Mouse (Mus musculus): Measurements from ENCODE around the gene Oas2.

Gene Oas2

GRCm38 (mm10) chr5:120732740-120733139 is 16.9 kb downstream of the Oas2 start:
- no peak for DNase-seq (ENCODE audit: low read depth, low spot score)

GRCm38 (mm10) chr5:120729319-120729718 is 20.3 kb downstream of the Oas2 start:
- no peak for DNase-seq (ENCODE audit: low read depth, low spot score)

- DNase-seq (ENCODE audit: low read depth, low spot score): no peak
These were observed 23.7 kb downstream of the Oas2 start for GRCm38 (mm10) chr5:120725811-120726455.

- no peak for DNase-seq (ENCODE audit: low read depth, low spot score)
These were observed 28.6 kb downstream of the Oas2 start for GRCm38 (mm10) chr5:120721005-120721404.

GRCm38 (mm10) chr5:120718600-120719378 is 30.9 kb downstream of the Oas2 start:
- DNase-seq (ENCODE audit: low read depth, low spot score): no peak

DNA sequence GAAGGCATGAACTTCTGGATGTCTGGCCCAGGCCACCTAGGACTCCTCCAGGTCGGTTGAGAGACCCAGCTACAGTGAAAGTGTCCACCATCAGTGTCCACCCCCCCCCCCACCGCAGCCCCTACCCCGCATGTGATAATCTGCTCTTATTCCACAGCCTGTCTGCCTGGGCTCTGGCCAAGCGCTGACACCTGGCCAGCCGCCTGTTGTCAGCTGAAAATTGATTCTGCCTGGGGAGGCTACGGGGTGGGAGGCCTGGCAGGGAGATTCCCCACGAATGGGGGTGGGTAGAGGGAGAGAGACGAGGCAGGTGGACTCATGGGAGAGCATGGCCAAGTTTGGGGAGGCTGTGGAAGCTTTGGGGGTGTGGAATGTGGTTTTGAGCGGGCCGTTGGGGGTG is 32.5 kb downstream of the Oas2 start:
- no peak for DNase-seq (ENCODE audit: low read depth, low spot score)

GRCm38 (mm10) chr5:120714314-120714713 is 35.3 kb downstream of the Oas2 start:
- DNase-seq (ENCODE audit: low read depth, low spot score): peak; percentile 65

DNA sequence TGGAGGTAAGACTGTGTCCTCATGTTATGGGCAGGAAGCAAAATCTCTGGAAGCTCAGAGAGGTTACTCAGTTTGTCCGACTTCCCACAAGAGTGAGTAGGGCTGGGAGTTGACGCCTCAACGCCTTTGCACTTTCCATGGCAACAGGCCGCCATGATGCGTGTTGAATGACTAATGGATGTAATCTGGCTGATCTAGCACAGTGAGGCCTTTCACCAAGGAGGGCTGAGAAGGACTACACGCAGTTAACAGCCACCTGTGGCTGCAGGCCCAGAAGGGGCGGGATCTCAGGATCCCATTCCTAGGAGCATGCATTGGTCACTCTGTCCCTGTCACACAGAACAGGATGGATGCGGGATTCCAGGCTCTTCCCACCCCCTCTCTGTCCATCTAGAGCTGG is 36.9 kb downstream of the Oas2 start:
- no peak for DNase-seq (ENCODE audit: low read depth, low spot score)

- no peak for DNase-seq (ENCODE audit: low read depth, low spot score)
These were observed 37.8 kb downstream of the Oas2 start, which contains the start of gene Dtx1 for GRCm38 (mm10) chr5:120711827-120712226. Gene Dtx1 (minus strand): TSS chr5:120711927.

- DNase-seq (ENCODE audit: low read depth, low spot score): no peak
These were observed 38.2 kb downstream of the Oas2 start for GRCm38 (mm10) chr5:120711416-120711815.

GRCm38 (mm10) chr5:120710826-120711248 is 38.8 kb downstream of the Oas2 start:
- DNase-seq (ENCODE audit: low read depth, low spot score): no peak

DNA sequence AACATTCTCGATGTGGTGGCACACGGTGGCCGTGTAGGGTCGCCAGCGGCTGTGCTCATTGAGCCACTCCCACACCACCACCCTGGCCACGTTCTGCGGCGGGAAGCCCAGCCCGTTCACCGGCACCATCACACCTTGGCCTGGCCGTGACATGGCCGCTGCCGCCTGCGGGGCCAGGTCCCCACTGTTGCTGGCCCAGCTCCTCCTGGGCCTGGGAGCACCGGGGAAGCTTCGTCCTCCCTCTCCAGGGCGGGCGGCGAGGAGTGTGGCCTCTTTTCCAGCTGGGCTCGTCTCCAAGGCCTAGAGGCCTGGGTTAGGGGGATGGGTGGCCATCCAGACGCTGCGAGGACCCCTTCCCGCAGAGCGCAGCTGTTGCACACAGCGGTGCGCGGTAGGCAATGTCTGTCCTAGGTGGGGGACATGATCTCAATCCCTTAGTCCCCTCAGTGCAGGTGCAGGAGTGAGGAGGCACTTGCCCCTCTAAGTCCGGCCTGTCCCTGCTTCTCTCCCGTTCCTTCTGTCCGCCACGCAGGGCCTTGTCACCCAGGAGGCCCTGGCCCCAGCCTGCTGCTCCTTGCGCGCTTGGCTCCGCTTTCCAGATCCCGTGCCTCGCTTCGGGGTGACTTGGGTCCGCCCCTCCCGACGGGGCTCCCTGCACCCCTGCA is 39.4 kb downstream of the Oas2 start:
- no peak for DNase-seq (ENCODE audit: low read depth, low spot score)

DNA sequence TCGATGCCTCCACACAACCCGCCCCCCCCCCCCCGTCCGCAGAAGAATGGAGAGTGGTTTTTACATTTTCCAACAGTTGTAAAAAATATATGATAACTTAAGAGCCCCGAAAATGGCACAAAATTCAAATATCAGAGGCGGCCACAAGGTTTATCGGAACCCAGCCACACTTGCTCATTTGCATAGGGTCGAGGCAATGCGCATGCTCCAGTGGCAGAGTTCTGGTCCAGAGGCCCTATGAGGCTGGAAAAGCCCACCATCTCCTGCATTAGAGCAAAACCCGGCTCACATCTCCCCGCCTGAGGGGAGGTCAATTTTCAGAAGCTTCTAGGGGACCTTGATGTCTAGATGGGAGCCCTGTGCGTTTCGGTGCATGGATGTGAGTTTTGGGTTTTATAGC is 42.7 kb downstream of the Oas2 start:
- DNase-seq (ENCODE audit: low read depth, low spot score): no peak

DNA sequence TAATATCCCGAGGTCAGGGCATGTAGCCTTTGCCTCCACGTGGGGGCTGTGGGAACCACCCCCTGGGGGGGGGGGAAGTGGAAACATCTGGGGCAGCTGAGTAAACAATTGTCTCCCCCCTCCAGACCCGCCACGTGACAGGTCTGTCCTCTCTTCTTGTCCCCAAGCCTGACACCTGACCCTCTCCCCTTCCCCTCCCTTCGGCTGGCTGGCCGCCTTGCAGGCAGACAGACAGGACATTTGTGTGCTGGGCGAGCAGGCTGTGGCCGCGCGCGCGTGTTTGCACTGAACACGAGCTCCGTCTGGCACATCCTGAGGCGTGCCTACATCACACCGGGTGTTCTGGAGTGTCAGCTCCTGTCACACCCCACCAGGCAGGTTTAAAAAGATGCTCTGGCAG is 43.1 kb downstream of the Oas2 start:
- DNase-seq (ENCODE audit: low read depth, low spot score): no peak

DNA sequence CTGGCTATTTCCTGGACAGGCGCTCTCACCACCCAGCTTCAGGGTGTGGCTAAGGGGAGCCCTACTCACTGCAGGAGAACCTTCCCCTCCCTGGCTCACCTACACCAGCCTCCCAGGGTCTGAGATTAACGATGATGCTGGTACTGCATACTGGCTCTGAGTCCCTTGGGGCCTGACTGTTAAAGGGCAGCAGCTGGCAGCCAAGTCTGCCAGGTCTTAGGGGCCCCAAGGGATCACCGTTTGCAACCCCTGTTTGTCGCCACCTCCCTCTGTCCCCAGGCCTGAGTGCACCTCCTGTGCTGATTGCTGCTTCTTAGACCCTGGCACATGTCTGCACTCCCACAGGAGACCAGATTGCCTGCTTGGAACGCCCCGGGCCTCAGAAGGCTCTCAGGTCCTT is 45.2 kb downstream of the Oas2 start:
- no peak for DNase-seq (ENCODE audit: low read depth, low spot score)

- no peak for DNase-seq (ENCODE audit: low read depth, low spot score)
These were observed 46.0 kb downstream of the Oas2 start for GRCm38 (mm10) chr5:120703660-120704059.

DNA sequence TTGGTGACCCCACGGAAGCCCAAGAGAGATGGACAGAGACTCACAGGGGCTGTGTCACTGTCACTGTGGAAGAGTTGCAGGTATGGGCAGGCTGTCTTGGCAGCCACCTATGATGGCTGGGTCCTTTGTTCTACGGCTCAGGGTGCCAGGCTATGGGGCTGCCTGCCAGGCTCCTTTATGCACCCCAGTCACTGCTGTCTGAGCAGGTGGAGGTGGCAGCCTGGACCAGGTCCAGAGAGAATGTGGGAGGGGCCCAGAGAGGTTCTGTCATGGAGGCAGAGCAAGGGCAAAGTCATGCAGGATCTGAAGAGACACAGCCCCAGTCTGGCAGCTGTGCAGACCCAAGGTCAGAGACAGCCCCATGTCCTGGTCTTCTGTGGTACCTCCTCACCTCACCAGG is 46.7 kb downstream of the Oas2 start:
- DNase-seq (ENCODE audit: low read depth, low spot score): no peak

GRCm38 (mm10) chr5:120702421-120702820 is 47.2 kb downstream of the Oas2 start:
- DNase-seq (ENCODE audit: low read depth, low spot score): no peak

DNA sequence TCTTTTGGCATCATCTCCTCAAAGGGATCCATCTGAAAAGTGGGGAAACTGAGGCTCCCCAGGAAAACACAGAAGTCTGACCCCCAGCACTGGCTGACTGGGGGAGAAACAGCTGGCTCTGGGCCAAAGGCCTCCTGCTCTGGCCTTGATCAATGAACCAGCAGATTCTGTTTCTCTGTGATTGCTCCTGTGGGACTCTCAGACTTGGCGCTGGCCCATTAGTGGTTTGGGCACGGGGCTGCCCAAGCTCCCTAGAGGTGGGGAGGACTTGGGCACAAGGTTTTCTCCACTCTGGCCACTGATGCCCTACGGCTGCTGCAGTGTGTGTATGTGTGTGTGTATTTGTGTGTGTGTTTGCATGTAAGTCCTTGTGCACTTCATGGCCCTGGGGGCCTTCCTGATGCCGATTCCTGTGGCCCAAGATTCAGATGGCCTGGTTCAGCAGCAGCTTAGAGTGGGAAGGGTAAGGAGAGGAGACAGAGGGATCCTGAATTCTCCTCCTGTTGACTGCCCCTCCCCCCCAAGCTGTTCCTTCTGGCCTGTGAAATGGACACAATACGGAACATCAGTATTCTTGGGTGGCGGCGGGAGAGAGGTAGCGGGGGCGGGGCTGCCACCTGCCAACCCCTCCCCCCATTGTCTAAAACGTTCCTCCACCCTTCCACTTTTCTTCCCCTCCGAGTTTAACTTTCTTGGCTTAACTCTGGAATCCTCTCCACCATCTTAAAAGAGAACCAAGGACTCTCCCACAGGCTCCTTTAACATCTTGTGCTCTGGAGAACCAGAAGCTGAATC is 48.5 kb downstream of the Oas2 start:
- DNase-seq (ENCODE audit: low read depth, low spot score): no peak

GRCm38 (mm10) chr5:120698801-120699391 is 50.8 kb downstream of the Oas2 start:
- DNase-seq (ENCODE audit: low read depth, low spot score): no peak

GRCm38 (mm10) chr5:120698181-120698580 is 51.5 kb downstream of the Oas2 start:
- DNase-seq (ENCODE audit: low read depth, low spot score): no peak
